Mouse (Mus musculus): ENCODE results near the gene Fam173a. TPM values are rescaled to one million over a fixed set of nuclear protein-coding genes. Genes with fewer than 3 reads are reported as not detected.
"Not testable (repeated sequence)": the region's sequence is repeated elsewhere in the genome, so short reads cannot be mapped to it uniquely, and the experiment has no call there.

The Fam173a gene
- polyA plus RNA-seq, 1 experiment: 131 TPM

DNA sequence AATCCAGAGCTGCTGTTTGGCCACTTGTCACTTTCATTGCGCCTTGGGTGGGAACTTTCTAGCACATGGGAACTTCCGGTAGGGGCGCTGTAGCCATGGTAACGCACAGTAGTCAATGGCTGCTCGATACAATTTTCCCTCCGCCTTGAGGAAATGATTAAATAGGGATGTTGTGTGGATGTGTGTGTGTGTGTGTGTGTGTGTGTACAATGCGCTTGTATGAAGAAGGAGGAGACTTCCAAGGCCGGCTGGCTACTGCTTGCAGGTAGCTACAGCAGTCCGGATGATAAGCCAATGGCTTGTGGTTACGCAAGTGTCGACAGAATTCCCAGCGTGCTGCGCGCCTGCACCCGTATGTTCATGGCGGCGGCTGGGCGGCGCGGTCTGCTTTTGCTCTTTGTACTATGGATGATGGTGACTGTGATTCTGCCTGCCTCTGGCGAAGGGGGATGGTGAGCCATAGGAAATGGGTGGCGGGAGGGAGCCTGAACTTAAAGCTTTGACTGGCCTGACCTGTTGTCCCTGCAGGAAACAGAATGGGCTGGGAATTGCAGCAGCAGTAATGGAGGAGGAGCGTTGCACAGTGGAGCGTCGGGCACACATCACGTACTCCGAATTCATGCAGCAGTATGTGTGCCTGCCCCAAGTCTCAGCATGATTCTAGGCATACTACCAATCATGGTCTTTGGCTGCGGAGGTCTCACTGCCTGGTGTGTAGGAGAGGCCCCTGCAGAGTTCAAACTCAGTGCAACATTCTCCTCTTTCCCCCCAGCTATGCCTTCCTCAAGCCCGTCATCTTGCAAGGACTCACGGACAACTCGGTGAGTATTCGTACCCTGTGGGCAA lies 36.2 kb upstream of the Fam173a start, which contains the start of gene Jmjd8:
TSS of gene Jmjd8 (plus strand) at position 156 of the 846 bp plus-strand sequence.
- DNase-seq (ENCODE audit: low spot score): no peak

DNA sequence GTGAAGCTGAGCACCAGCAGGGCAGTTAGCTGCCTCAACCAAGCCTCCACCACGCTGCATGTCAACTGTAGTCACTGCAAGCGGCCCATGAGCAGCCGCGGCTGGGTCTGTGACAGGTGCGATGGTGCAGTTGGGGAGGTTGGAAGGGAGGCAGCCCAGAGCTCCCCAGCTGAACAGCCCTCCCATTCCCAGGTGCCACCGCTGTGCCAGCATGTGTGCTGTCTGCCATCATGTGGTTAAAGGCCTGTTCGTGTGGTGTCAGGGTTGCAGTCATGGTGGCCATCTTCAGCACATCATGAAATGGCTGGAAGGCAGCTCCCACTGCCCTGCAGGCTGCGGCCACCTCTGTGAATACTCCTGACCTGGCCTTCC lies 35.5 kb upstream of the Fam173a start:
- no peak for DNase-seq (ENCODE audit: low spot score)

DNA sequence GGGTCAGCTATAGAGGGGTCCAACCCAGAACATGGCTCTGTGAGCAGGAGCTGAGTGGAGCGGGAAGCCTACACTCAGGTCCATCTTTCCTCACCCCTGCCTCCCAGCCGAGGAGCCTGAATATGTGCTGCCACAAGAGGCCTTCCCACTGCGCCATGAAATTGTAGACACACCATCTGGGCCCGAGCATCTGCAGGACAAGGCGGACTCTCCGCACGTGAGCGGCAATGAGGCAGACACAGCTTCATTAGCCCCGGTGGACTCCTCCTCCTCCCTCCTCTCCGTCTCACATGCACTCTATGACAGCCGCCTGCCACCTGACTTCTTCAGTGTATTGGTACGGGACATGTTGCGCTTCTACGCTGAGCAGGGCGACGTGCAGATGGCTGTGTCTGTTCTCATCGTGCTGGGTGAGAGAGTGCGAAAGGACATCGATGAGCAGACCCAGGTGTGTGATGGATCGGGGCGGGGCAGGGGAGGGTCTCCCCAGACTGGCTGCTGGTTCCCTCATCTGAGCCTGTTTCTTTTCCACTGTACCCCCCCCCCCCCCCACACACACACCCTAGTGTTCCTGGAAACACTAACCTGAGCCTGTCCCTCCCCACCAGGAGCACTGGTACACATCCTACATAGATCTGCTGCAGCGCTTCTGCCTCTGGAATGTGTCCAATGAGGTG lies 35.0 kb upstream of the Fam173a start:
- DNase-seq (ENCODE audit: low spot score): no peak

DNA sequence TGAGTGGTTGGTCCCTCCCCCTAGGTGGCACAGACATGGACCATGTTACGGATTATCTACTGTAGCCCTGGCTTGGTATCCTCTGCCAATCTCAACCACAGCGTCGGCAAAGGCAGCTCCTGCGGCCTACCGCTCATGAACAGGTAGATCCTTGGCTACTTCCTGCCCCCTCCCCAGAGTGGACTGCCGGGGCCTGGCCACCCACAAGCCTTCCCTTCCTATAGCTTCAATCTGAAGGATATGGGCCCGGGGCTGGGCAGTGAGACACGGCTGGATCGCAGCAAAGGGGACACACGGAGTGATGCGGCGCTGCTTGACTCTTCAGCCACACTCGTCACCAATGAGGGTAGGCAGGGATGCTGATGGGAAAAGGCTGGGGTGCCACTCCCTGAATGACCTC lies 34.3 kb upstream of the Fam173a start:
- no peak for DNase-seq (ENCODE audit: low spot score)

DNA sequence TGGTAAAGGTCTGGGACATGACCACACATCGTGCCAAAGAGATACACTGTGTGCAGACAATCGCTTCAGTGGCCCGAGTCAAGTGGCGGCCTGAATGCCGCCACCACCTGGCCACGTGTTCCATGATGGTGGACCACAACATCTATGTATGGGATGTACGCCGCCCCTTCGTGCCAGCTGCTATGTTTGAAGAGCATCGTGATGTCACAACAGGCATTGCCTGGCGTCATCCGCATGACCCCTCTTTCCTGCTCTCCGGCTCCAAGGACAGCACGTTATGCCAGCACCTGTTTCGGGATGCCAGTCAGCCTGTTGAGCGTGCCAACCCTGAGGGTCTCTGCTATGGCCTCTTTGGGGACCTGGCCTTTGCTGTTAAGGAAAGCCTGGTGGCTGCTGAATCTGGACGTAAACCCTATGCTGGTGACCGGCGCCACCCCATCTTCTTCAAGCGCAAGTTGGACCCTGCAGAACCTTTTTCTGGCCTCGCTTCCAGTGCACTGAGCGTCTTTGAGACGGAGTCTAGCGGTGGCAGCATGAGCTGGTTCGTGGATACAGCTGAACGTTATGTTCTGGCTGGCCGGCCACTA lies 33.4 kb upstream of the Fam173a start:
- DNase-seq (ENCODE audit: low spot score): no peak

DNA sequence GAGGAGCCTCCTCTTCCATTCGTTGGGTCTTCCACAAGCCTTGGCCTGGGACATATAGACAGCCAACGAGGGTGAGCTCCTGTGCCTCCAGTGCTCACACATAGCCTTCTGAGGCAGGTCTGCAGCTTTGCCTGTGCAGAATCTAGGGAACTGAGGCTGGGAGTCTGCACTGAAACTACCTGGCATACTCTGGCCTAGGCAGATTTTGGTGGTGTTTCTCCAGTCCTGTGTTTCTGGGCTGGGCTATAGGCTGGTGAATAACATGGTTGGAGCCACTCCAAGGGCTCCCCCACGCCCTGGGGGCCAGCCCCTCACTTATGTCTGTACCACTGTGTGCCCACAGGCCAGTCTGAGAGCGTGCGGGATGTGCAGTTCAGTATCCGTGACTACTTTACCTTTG lies 32.6 kb upstream of the Fam173a start:
- DNase-seq (ENCODE audit: low spot score): no peak

DNA sequence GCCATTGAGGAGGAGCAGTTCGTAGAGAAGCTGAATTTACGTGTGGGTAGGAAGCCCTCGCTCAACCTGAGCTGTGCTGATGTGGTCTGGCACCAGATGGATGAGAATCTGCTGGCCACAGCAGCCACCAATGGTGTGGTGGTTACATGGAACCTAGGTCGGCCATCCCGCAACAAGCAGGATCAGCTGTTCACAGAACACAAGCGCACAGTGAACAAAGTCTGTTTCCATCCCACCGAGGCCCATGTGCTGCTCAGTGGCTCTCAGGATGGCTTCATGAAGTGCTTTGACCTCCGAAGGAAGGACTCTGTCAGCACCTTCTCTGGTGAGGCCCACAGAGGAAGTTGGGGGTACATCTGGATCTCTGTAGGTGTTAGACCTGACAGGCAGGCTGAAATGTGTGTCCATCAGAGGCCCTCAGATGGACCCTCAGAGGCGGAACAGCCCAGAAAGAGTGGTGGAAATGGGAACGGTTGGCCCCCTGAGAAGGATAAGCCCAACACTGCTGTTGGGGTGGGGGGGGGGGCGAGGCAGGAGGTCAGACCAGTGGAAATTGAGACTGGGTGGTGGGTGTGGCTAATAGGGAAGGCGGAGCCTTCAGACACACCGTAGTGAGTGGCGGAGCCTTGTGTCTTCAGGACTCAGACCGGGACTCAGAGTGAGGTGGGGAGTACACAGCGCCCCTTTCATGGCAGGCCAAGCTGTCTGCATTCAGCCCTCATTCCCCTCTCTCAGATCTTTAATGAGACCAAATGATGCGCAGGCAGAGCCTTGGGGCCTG lies 31.9 kb upstream of the Fam173a start:
- no peak for DNase-seq (ENCODE audit: low spot score)

DNA sequence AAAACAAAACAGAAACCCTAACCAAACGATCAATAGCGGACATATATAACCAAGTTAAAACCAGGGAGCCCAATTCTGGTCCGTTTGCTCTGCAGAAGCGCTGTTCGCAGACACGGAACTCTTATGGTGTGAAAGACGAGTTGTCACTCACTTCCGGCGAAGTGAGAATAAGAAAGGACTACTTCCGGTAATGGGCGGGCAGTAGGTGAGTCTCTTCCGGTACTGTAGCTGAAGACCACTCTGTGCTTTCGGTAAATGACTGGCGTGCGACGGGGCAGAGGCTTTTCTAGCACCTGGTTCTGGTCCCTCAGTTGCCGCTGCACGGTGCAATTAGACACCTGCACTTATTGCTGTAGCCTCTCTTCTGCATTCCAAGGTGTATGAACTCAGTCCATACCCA lies 30.8 kb upstream of the Fam173a start, which contains the start of gene Wdr24:
TSS of gene Wdr24 (plus strand) at position 176 of the 400 bp plus-strand sequence.
- no peak for DNase-seq (ENCODE audit: low spot score)

DNA sequence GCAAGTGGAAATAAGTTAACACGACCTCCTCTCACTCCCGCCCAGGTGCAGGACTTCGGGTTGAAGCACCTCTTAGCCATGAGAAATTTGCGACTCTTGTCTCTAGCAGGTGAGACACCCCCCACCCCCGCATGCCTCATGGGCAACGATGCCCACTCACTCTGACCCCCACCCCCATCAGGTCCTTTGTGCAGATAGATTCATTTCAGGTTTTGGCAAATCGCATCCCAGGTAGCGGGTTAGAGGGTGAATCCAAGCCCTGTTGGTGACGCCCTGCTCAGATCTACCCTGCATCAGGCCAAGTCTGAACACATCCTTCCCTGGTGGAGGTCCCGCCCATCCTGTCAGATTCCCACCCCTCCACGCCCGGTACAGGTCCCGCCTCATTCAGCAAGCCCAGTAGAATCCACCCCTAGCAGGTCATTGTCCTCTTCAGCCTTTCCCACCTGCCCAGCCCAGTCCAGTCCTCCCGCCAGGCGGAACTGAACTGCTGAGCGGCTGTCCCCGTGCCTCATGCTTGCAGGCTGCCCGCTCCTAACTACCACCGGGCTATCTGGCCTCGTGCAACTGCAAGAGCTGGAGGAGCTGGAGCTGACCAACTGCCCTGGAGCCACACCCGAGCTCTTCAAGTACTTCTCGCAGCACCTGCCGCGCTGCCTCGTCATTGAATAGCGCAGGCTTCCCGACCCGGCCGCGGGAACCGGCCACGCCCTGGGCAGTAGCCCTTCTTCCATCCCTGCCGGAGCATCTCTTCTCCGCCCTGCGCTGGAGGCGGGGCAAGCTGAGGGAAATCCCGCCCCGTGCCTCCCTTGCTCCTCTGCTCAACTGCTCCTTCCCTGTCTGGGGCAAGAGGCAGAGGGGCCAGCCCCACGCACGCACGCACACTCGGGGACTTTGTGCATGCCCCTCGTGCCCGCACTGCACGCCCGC lies 26.4 kb upstream of the Fam173a start:
- no peak for DNase-seq (ENCODE audit: low spot score)

DNA sequence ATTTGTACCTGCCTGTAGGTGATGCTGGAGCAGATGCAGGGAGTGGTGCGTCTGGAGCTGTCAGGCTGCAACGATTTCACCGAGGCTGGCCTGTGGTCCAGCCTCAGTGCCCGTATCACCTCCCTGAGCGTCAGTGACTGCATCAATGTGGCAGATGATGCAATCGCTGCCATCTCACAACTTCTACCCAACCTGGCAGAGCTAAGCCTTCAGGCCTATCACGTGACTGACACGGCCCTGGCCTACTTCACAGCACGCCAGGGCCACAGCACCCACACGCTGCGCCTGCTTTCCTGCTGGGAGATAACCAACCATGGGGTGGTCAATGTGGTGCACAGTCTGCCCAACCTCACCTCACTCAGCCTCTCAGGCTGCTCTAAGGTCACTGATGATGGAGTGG lies 25.0 kb upstream of the Fam173a start:
- DNase-seq (ENCODE audit: low spot score): no peak

DNA sequence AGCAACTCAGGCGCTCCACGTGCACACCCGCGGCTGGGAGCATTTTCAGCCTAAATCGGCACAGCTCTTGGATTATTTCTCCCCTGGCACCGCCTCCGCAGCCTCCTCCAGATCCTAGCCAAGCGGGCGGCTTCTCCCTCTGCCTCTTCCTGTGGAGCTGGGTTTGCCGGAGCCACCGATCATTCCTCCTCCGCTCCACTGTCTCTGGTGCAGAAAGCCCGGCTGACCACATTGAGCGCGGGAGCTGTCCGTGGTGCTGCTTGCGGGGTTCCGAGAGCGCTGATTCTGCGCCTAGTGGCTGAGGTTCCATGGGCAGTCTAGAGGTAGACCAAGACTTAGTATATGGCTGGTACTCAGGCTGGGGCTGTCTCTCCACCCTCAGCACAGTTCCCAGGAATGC lies 20.8 kb upstream of the Fam173a start:
- peak; percentile 69 for DNase-seq (ENCODE audit: low spot score)

DNA sequence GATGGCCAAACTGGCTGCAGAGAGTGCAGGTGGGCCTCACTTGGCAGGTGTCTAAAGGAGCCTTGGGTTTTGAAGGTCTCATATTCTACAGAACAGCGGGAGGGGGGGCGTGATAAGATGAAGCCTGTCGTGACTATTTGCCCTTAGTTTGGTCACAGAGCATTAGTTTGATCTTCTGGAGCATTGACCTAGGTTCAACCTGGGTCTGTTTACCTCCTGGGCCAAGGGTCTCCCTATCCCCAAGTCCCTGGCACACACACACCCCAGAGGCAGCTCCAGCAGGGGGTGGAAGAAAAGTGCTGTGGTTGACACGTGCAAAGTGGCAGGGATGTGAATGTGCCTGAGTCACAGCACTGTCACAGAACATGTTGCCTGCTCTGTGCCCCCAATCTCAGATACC lies 18.2 kb upstream of the Fam173a start:
- DNase-seq (ENCODE audit: low spot score): no peak

DNA sequence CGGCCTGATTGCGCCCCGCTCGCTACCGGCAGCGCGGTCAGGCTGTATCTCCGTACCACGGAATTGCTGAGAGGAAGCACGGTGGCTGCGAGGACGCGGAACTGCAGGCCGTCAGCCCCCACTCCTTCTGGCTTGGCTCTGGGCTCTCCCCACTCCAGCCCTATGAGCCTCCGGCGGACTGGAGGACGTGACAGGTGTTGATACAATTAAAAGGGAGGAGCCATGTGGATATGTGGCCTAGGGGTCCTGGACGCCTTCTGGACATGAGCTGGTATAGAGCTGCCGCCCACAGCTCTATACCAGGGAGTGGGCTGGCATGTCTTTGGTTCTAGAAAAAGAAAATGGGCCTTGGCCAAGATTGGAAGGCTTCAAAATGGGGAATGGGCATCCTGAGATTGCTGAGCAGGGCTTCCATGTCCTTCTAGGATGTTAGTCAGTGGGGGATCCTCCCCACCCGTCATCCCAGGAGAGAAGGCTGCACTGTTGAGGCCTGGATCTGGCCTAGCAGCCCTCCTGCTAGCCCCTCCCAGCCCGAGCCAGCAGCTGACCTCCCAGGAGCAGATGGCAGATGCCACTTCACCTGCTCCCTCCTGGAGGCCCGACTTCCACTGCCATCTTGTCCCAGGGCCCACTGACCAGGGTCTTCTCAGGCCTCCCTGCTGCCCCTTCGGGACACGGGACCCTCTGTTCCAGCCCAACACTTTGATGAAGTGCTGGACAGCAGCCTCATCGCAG lies 17.1 kb upstream of the Fam173a start:
- DNase-seq (ENCODE audit: low spot score): no peak

DNA sequence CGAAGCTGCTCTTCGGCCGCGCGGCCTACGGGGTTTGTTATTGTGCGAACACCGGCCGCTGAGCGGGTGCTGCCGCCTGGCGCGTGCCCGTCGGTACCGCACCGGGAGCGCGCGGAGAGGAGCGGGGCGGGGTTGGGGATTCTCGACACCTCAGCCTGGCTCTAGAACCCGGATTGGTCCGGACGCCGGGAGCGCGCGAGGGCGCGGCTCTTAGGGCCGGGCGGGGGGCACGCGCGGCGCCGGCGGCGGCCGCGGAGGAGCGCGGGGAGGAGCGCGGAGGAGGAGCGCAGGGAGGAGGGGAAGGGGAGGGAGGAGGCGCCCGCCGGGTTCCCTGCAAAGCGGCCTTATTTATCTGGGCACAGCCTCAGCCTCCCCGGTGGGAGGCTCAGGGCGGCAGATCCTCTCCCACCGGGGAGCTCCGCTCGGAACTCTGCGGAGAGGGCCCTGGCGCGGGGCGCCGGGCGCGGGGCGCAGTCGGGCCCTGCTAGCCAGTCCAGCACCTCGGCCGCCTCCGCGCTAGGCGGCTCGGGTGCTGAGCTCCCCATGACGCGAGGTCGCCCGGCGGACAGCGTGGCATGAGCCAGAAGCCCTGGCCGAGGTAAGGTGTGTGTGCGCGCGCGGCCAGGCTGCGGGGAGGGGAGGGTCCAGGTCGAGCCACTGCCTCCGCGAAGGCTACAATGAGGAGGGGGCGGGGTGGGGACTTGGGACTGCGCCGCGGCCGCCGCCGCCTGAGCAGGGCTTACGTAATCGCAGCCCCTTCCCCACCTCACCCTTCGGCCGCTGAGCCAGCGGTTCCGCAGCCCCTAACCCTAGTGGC lies 16.3 kb upstream of the Fam173a start, which contains the start of gene Fbxl16:
TSS of gene Fbxl16 (plus strand) at position 297 of the 817 bp plus-strand sequence.
- DNase-seq (ENCODE audit: low spot score): no peak

DNA sequence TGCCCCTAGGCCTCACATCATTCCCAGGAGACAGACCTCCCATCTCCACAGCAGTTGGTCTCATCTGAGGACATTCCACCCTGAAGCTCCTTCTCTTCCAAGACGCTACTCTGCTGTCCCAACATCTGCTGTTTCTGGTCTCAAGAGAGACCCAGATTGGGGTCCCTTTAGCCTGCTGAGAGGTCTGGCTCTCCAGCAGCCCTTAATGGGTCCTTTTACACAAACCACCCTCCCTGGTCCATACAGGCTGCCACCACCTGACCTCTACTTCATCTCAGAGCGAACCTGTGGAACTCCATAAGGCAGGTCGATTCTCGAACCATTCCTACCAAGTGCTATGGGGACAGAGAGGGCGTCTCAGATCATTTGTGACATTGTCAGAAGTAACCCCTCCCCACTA lies 15.3 kb upstream of the Fam173a start:
- DNase-seq (ENCODE audit: low spot score): no peak

DNA sequence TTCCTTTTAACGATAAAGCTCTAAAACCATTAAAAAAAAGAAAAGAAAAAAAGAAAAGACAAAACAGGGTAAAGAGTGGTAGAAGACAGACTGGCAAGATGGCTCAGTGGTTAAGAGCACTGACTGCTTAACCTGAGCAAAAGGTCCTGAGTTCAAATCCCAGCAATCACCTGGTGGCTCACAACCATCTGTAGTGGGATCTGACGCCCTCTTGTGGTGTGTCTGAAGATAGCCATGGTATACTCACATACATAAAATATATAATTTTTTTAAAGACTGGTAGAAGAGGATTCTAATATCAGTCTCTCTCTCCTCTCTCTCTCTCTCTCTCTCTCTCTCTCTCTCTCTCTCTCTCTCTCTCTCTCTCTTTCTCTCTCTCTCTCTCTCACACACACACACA lies 14.8 kb upstream of the Fam173a start:
- DNase-seq (ENCODE audit: low spot score): not testable (repeated sequence)

DNA sequence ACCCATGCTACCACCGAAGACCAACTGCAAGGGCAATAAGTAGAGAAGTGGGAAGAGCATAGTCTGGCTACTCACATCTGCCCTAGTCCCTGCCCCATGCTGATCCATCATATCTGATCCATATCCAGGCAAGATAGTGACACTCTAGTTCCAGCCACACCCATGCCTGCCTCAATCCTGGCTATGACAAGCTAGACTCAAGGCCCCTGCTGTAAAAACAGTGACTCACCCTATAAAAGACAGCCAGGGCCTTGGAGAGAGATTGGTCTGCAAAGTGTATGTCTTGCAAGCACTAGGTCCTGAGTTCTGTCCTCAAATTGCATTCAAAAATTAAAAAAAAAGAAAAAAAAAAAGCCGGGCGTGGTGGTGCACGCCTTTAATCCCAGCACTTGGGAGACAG lies 13.8 kb upstream of the Fam173a start:
- DNase-seq (ENCODE audit: low spot score): no peak

DNA sequence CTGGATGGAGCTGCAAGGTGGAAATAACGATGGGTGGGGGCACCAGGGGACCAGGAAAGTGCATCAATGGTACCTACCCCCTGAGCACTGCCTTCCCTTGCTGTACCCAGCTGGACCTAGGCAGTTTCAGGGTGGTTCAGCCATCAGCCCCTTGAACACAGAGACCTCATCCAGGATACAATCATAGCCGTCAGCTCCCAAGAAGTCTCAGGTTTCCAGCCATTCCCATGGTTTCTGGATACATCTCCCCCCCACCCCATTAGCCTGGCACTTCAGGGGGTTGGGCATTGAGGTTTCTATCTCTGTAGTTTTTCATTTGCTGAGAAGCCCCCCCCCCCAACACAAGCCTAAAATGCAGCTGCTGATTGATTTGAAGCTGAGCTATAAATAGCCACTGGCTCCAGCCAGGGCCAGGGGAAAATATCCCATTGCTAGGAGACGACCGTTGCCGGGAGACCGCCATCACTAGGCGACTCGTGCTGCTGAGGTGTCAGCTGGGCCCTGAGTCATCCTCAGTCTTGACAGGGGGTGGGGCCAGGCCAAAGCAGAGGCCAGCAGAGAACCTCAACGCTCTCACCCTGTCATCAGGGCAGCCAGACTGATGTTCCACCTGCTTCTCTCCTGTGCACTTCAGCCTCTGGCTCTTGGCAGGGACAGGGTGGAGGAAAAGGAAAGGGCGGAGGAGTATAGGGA lies 10.3 kb upstream of the Fam173a start:
- DNase-seq (ENCODE audit: low spot score): no peak

DNA sequence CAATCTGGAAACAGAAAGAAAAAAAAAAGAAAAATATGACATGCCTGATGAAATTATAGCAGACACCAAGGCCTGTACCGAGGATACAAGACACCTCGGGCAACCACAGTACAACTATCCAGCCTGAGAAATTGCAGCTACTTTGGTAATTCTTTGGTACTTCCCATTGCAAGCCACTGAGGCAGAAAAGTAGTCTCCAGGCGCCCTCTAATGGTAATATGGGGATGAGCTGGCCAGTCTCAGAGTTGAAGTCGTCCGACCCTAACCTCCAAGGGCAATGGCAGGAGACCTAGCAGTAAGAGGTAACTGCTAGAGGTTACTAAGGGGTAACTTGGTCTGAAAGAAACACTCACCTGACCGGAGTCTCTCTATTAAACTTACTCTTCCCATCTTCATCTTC lies 8.3 kb upstream of the Fam173a start:
- no peak for DNase-seq (ENCODE audit: low spot score)

Measured in urinary bladder, adult 2 months (tissue).